Mouse (Mus musculus) liver, embryonic 14.5 days (tissue): ENCODE data around the gene P2ry2.

Experiments used
- CTCF ChIP-seq: IDR thresholded peaks from 2 replicates; pipeline ENCODE4 v1.5.1; 2016; ENCODE audit warnings: antibody characterized with exemption, low read depth, control low read depth
- EP300 ChIP-seq: IDR thresholded peaks from 2 replicates; pipeline ENCODE4 v1.6.1; 2016; ENCODE audit warnings: antibody characterized with exemption, low read depth

GRCm38 (mm10) chr7:101049326-101050087 lies 36.8 kb upstream of the P2ry2 start:
- TF ChIP-seq CTCF = no peak
- TF ChIP-seq EP300 = no peak
